In the genomic region with DNA sequence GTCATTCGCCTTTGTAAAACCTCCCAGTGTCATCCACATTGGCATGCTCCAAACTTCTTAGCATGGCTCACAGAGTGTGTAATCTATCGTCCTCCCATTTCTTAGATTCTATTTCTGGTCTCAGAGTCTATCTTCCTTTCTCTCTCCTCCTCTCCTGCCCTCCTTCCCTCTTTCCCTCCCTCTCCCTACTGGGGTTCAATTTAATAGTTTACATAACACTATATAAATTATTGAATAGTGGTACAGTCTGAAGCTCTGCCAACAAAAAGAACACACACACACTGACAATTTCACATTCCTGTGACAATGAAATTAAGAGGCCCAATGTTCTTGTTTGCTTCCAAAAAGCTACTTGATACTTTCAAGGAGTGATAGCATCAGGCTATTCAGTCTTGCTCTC, we compare ENCODE assay signal across 22 mouse cellular contexts.
DNase-seq lines count a peak whose midpoint lies in the region; ATAC-seq and TF ChIP-seq lines count a peak whose summit lies in the region.
"Had no signal": no experiment of that assay in that cellular context is flagged by ENCODE, and none has a peak within 500 bp of the region (broad histone marks: within the 10 kb centered on the region; RNA-seq: fewer than 3 reads in every experiment).

No protein-coding gene starts in this region.

- WGBS in lung, embryonic 14.5 days: 48% methylated on average over 2 of the region's 2 CpGs
- 79% methylated on average over 2 of the region's 2 CpGs for WGBS in midbrain, embryonic 10.5 days
- 48% methylated on average over 2 of the region's 2 CpGs for WGBS in midbrain, embryonic 13.5 days

- H3K4me1 ChIP-seq in lung, embryonic 14.5 days (ENCODE audit: insufficient read depth): no peaks in the 10 kb centered on the region
- H3K4me1 ChIP-seq in midbrain, embryonic 10.5 days: peaks cover 13% of the 10 kb centered on the region
- peaks cover 10% of the 10 kb centered on the region for H3K4me1 ChIP-seq in midbrain, embryonic 13.5 days (replicated peaks)
- H3K4me1 ChIP-seq: embryonic facial prominence, embryonic 10.5 days; embryonic facial prominence, embryonic 13.5 days; forebrain, embryonic 12.5 days; forebrain, embryonic 15.5 days had no signal

- H3K4me2 ChIP-seq in lung, embryonic 14.5 days: no peak overlapping the region
- no peak overlapping the region for H3K4me2 ChIP-seq in midbrain, embryonic 13.5 days (replicated peaks)
- H3K4me2 ChIP-seq: embryonic facial prominence, embryonic 13.5 days; forebrain, embryonic 12.5 days; forebrain, embryonic 15.5 days; heart, embryonic 11.5 days had no signal

- no peak overlapping the region for H3K9ac ChIP-seq in lung, embryonic 14.5 days
- H3K9ac ChIP-seq in midbrain, embryonic 13.5 days (replicated peaks): no peak overlapping the region
- H3K9ac ChIP-seq: embryonic facial prominence, embryonic 13.5 days; forebrain, embryonic 12.5 days; forebrain, embryonic 15.5 days had no signal

- no peaks in the 10 kb centered on the region for H3K36me3 ChIP-seq in lung, embryonic 14.5 days (ENCODE audit: insufficient read depth)
- no peaks in the 10 kb centered on the region for H3K36me3 ChIP-seq in midbrain, embryonic 10.5 days
- H3K36me3 ChIP-seq in midbrain, embryonic 13.5 days: no peaks in the 10 kb centered on the region
- H3K36me3 ChIP-seq: embryonic facial prominence, embryonic 10.5 days; embryonic facial prominence, embryonic 13.5 days; forebrain, embryonic 12.5 days; forebrain, embryonic 15.5 days had no signal

- H3K4me3 ChIP-seq in lung, embryonic 14.5 days (ENCODE audit: low read depth, low read length): no peak overlapping the region
- no peak overlapping the region for H3K4me3 ChIP-seq in midbrain, embryonic 10.5 days
- H3K4me3 ChIP-seq in midbrain, embryonic 13.5 days (replicated peaks): no peak overlapping the region
- H3K4me3 ChIP-seq: embryonic facial prominence, embryonic 10.5 days; embryonic facial prominence, embryonic 13.5 days; erythroblast, embryonic 14.5 days; forebrain, embryonic 12.5 days; forebrain, embryonic 15.5 days had no signal

- peak; percentile 54 for DNase-seq in heart, adult 11 months
- no peak for DNase-seq in heart, adult 18-20 months
- peak; percentile 65 for DNase-seq in lung, embryonic 14.5 days
- DNase-seq in lung, postnatal 25 days (ENCODE audit: low spot score): no peak
- no peak for DNase-seq in midbrain, embryonic 10.5 days (ENCODE audit: low spot score)
- DNase-seq: adrenal gland, adult 8-10 months; adrenal gland, postnatal 25 days; cerebellum, adult 11-12 months; cerebellum, adult 8-10 months; cerebellum, postnatal 10 days; cerebellum, postnatal 36 days; embryo, embryonic 11 days; gastrocnemius, postnatal 25 days had no signal

- ATAC-seq in lung, embryonic 14.5 days (ENCODE audit: insufficient read depth): peak; percentile 86
- no peak for ATAC-seq in midbrain, embryonic 13.5 days
- ATAC-seq: activated CD4-positive, CD25-positive, alpha-beta regulatory T cell, adult 4 months; forebrain, embryonic 15.5 days; hindbrain, embryonic 16.5 days had no signal

- H3K9me3 ChIP-seq in lung, embryonic 14.5 days (ENCODE audit: low read depth, low read length): no peaks in the 10 kb centered on the region
- H3K9me3 ChIP-seq in midbrain, embryonic 10.5 days (replicated peaks): no peaks in the 10 kb centered on the region
- H3K9me3 ChIP-seq in midbrain, embryonic 13.5 days: no peaks in the 10 kb centered on the region
- H3K9me3 ChIP-seq: embryonic facial prominence, embryonic 10.5 days; embryonic facial prominence, embryonic 13.5 days; forebrain, embryonic 12.5 days; forebrain, embryonic 15.5 days had no signal

- H3K27ac ChIP-seq in lung, embryonic 14.5 days (ENCODE audit: low read depth): no peak overlapping the region
- 0 out of 2 replicates have a peak overlapping the region, but pooled peaks have one; percentile 20 for H3K27ac ChIP-seq in midbrain, embryonic 10.5 days (replicated peaks)
- H3K27ac ChIP-seq in midbrain, embryonic 13.5 days: no peak overlapping the region
- H3K27ac ChIP-seq: embryonic facial prominence, embryonic 10.5 days; embryonic facial prominence, embryonic 13.5 days; forebrain, embryonic 12.5 days; forebrain, embryonic 15.5 days had no signal

- TF ChIP-seq CTCF in lung, embryonic 14.5 days (IDR thresholded peaks at IDR 0.05; ENCODE audit: low read depth): no peak

- H3K27me3 ChIP-seq in lung, embryonic 14.5 days (ENCODE audit: insufficient read depth, low read length): no peaks in the 10 kb centered on the region
- no peaks in the 10 kb centered on the region for H3K27me3 ChIP-seq in midbrain, embryonic 10.5 days (ENCODE audit: low read depth, poor library complexity, severe bottlenecking)
- no peaks in the 10 kb centered on the region for H3K27me3 ChIP-seq in midbrain, embryonic 13.5 days
- H3K27me3 ChIP-seq: embryonic facial prominence, embryonic 13.5 days; forebrain, embryonic 12.5 days; forebrain, embryonic 15.5 days had no signal

Comparison
In these comparisons a context has a peak if more than half of its experiments do, and no peak if none do; other contexts are left out.
1. DNase-seq: peak in heart, adult 11 months (single experiment) and lung, embryonic 14.5 days (single experiment); none in heart, adult 18-20 months (0 of 2), lung, postnatal 25 days (single experiment) and midbrain, embryonic 10.5 days (single experiment).